Mouse (Mus musculus): Measurements from ENCODE around the gene Trim68. TPM values are rescaled to one million over a fixed set of nuclear protein-coding genes. Genes with fewer than 3 reads are reported as not detected.

The Trim68 gene
- 10.0 and 10.6 TPM in 2 replicates for polyA plus RNA-seq (2011; ENCODE audit: insufficient read length, low read depth, missing spikeins)

DNA sequence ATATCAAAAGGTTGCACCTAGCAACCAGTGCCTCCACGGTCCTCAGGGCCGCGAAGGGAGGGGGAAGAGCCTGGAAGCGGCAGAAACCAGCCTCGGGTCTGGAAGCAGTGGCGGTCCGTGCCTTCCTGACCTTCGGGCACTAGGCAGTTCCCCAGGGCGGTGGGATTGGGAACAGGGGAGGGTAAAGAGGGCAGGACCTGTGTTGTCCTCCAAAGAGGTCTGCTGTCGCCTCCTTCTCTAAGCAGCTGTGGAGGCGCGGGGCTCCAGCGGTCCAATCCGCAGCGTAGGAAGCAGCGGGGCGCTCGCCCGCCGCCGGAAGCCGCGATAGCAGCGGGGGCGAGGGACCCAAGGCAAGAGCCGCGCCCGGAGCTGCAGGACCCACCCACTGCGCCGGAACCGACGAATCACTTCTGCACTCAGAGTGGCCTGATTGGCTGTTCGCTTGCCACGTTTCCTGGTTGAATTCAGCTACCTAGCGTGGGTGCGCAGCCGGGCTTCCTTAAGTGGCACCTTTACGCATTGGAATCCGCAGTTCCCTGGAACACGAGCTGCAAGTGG is at the start of gene Trim68:
Trim68 (minus strand) TSS at position 384 of the 558 bp plus-strand sequence.
- no peaks in the 10 kb centered on the region for H3K4me1 ChIP-seq (ENCODE audit: control insufficient read depth, insufficient read depth, low read length)
- peak within 1 kb of the TSS; percentile 66 for H3K4me3 ChIP-seq (ENCODE audit: insufficient read depth, low read length)
- TF ChIP-seq CTCF (IDR thresholded peaks at IDR 0.05; ENCODE audit: borderline replicate concordance, insufficient read depth, low read length), result no peak
- peak; percentile 63 for TF ChIP-seq POLR2A (IDR thresholded peaks at IDR 0.05; ENCODE audit: low read depth, low read length)
- H3K27ac ChIP-seq (ENCODE audit: insufficient read depth, low read length), result peak within 1 kb of the TSS; percentile 54; the same call in 1 of the 2 replicates

DNA sequence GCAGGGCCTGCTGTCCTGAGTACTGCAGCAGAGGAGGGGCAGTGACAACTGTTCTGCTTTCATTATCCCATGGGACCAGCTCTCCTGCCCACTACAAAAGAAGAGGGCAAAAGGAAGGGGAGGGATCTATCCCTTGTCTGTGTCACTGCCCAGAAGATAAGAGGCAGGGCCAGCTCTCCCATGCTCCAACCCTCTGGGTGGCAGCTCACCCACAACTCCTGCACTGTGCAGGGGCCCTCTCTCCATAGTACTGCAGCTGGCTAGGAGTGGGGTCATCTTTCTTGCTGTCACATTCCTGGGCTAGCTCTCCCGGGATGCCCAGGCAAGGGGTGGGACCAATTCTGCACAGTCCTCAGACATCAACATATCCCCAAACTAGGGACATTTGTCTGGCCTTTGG is 46.7 kb upstream of the Trim68 start:
- Histone ChIP-seq H3K4me1 (ENCODE audit: control insufficient read depth, insufficient read depth, low read length) (no peaks in the 10 kb centered on the region), H3K4me3 (ENCODE audit: insufficient read depth, low read length) (no peak overlapping the region), H3K27ac (ENCODE audit: insufficient read depth, low read length) (no peak overlapping the region)
- TF ChIP-seq POLR2A (IDR thresholded peaks at IDR 0.05; ENCODE audit: low read depth, low read length), result no peak
- TF ChIP-seq CTCF (IDR thresholded peaks at IDR 0.05; ENCODE audit: borderline replicate concordance, insufficient read depth, low read length), result no peak

DNA sequence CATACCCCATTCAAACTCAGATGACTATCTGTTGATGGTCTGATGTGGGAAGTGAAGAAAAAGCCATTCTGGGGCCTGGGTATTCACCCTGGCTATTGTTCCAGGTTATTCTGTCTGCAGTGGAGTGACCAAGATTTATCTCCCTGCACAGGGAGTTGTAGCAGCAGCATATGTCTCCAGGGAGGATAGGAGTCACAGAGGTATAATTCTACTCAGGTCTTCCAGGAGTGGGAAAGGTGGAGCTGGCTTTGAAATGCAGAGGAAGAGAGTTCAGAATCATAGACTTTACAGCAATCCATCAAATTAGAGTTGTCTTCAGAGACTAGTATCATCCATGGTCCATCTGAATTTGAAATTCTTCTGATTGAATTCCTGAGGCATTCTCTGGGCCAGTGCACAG is 40.3 kb upstream of the Trim68 start, which contains the start of gene Olfr559:
Olfr559 (minus strand) TSS at position 101 of the 400 bp plus-strand sequence.
- TF ChIP-seq POLR2A (IDR thresholded peaks at IDR 0.05; ENCODE audit: low read depth, low read length) (no peak), CTCF (IDR thresholded peaks at IDR 0.05; ENCODE audit: borderline replicate concordance, insufficient read depth, low read length) (no peak)
- H3K27ac ChIP-seq (ENCODE audit: insufficient read depth, low read length), result no peak within 1 kb of the TSS
- no peak within 1 kb of the TSS for H3K4me3 ChIP-seq (ENCODE audit: insufficient read depth, low read length)
- no peaks in the 10 kb centered on the region for H3K4me1 ChIP-seq (ENCODE audit: control insufficient read depth, insufficient read depth, low read length)

DNA sequence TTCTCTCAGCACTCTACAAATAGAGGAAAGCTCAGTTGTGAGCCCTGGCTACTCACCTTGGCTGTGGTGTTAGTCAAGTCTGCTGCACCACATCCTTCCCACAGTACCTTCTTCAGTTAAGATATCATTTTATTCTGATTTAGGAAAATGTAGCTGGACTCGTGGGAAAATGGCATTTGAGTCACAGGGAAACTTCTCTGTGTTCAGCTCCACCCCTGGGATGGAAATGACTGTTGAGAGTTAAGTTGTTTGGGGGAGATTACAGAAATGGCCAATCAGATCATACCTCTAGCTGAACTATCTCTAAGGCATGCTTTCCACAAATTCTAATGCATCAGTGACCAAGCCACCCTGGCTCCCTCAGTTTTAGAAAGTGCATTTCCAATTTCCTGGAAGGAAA is 31.8 kb upstream of the Trim68 start, which contains the start of gene Olfr33:
Olfr33 (minus strand) TSS at position 101 of the 400 bp plus-strand sequence.
- Histone ChIP-seq H3K4me3 (ENCODE audit: insufficient read depth, low read length) (no peak within 1 kb of the TSS), H3K4me1 (ENCODE audit: control insufficient read depth, insufficient read depth, low read length) (no peaks in the 10 kb centered on the region), H3K27ac (ENCODE audit: insufficient read depth, low read length) (no peak within 1 kb of the TSS)
- no peak for TF ChIP-seq CTCF (IDR thresholded peaks at IDR 0.05; ENCODE audit: borderline replicate concordance, insufficient read depth, low read length)
- TF ChIP-seq POLR2A (IDR thresholded peaks at IDR 0.05; ENCODE audit: low read depth, low read length), result no peak

DNA sequence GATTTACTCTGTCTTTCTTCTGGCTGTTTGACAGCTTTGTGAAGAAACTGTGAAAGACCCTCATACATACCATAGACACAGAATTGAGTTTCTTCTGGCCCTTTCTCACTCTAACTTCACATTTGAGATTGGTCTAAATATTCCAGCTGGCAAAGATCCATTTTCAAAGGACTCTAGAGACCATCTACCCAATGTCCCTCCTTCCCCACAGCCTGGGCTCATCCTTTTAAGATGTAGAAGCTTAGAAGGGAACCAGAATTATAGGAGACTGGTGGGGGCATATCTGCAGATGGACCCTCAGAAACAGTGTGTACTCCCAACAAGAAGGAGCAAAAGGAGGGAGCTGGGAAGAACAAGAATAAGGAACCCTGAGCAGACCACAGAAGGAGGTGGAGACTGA is 14.8 kb upstream of the Trim68 start, which contains the start of gene Olfr558:
Olfr558 (plus strand) TSS at position 301 of the 400 bp plus-strand sequence.
- H3K4me3 ChIP-seq (ENCODE audit: insufficient read depth, low read length), result no peak within 1 kb of the TSS
- TF ChIP-seq CTCF (IDR thresholded peaks at IDR 0.05; ENCODE audit: borderline replicate concordance, insufficient read depth, low read length), result no peak
- no peak for TF ChIP-seq POLR2A (IDR thresholded peaks at IDR 0.05; ENCODE audit: low read depth, low read length)
- H3K4me1 ChIP-seq (ENCODE audit: control insufficient read depth, insufficient read depth, low read length), result no peaks in the 10 kb centered on the region
- H3K27ac ChIP-seq (ENCODE audit: insufficient read depth, low read length), result no peak within 1 kb of the TSS

DNA sequence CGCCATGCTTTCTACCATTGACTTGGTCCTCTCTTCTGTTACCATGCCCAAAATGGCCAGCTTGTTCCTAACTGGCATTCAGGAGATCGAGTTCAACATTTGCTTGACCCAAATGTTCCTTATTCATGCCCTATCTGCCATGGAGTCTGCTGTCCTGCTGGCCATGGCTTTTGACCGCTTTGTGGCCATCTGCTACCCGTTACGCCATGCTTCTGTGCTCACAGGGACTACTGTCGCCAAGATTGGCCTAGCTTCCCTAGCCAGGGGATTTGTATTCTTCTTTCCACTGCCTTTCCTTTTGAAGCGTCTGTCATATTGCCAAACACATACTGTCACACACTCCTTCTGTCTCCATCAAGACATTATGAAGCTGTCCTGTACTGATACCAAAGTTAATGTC is 11.3 kb upstream of the Trim68 start:
- Histone ChIP-seq H3K27ac (ENCODE audit: insufficient read depth, low read length) (no peak overlapping the region), H3K4me1 (ENCODE audit: control insufficient read depth, insufficient read depth, low read length) (no peaks in the 10 kb centered on the region), H3K4me3 (ENCODE audit: insufficient read depth, low read length) (no peak overlapping the region)
- TF ChIP-seq CTCF (IDR thresholded peaks at IDR 0.05; ENCODE audit: borderline replicate concordance, insufficient read depth, low read length) (no peak), POLR2A (IDR thresholded peaks at IDR 0.05; ENCODE audit: low read depth, low read length) (no peak)

DNA sequence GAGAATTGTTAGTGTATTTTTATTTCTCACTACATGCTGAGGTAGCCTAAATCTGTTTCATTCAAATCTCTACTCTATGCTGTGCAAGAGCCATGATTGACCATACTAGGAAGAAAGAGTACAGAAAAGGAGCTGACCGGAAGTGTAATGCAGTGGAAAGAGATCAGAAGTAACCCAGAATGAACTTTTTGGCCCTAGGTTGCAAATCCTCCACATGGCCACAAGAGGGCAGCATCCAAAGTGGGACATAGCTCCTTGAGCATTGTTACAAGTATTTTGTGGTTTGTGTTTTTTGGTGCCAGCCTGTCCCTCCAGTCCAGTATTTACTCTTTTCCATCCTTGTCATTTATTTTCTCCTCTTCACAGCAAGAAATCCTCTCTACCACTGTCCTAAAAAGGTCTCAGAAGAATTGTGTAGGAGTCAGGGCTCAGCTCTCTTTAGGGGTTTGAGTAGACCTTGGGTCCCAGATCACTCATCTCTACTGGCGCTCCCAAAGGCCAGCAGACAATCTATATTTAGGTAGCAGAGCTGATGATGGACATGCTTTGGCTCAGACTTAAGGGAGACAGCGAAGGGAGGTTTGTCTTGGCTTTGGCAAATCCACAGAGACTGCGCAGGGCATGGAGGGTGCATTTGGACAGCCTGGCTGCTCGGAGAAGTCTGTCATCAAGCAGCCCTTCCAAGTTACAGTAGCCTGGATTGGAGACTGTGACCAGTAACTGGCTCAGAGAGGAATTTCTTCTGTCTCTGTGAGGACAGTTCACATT is 8.4 kb upstream of the Trim68 start, which contains the start of gene Olfr557:
Olfr557 (plus strand) TSS at position 553 of the 768 bp plus-strand sequence.
- Histone ChIP-seq H3K4me1 (ENCODE audit: control insufficient read depth, insufficient read depth, low read length) (no peaks in the 10 kb centered on the region), H3K4me3 (ENCODE audit: insufficient read depth, low read length) (no peak within 1 kb of the TSS), H3K27ac (ENCODE audit: insufficient read depth, low read length) (no peak within 1 kb of the TSS)
- TF ChIP-seq POLR2A (IDR thresholded peaks at IDR 0.05; ENCODE audit: low read depth, low read length) (no peak), CTCF (IDR thresholded peaks at IDR 0.05; ENCODE audit: borderline replicate concordance, insufficient read depth, low read length) (peak; percentile 30; the same call in 1 of the 2 replicates)

DNA sequence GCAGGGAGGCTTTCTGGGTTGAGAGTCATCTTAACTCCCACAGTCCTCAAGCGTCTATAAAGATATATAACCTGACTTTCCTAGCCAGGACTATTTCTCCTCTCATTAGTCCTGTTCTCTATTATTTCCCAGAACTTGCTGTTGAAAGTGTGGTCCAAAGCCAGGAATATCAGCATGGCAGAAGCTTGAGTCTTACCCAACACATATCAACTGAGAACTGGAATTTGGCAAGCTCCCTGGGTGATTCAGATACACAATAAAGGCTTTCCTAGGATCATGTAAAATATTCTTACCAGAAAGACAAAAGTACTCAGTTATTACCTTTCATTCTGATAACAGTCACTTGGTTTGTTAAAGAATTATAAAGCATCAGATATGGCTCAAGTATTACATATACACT is 5.2 kb downstream of the Trim68 start:
- TF ChIP-seq CTCF (IDR thresholded peaks at IDR 0.05; ENCODE audit: borderline replicate concordance, insufficient read depth, low read length) (no peak), POLR2A (IDR thresholded peaks at IDR 0.05; ENCODE audit: low read depth, low read length) (no peak)
- Histone ChIP-seq H3K4me1 (ENCODE audit: control insufficient read depth, insufficient read depth, low read length) (no peaks in the 10 kb centered on the region), H3K4me3 (ENCODE audit: insufficient read depth, low read length) (no peak overlapping the region), H3K27ac (ENCODE audit: insufficient read depth, low read length) (no peak overlapping the region)

DNA sequence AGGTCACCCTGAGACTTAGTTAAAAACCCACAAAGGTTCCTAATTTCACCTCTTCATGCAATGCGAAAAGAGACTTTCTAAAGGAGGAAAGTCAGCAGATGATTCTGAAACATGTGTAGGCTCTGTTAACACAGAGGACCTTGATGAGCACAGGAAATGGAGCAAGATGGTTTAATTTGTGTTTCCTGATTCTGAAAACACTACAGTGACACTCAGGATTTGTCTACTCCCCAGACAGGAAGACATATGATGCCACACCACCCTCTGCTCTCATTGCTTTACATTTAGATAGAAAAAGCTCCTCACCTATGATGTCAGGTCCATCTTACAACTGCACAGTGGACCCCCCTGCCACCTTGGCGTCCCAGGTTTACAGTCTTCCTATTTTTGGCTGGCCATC is 10.9 kb downstream of the Trim68 start:
- no peak for TF ChIP-seq POLR2A (IDR thresholded peaks at IDR 0.05; ENCODE audit: low read depth, low read length)
- no peak for TF ChIP-seq CTCF (IDR thresholded peaks at IDR 0.05; ENCODE audit: borderline replicate concordance, insufficient read depth, low read length)
- H3K4me3 ChIP-seq (ENCODE audit: insufficient read depth, low read length), result no peak overlapping the region
- no peaks in the 10 kb centered on the region for H3K4me1 ChIP-seq (ENCODE audit: control insufficient read depth, insufficient read depth, low read length)
- H3K27ac ChIP-seq (ENCODE audit: insufficient read depth, low read length), result no peak overlapping the region

DNA sequence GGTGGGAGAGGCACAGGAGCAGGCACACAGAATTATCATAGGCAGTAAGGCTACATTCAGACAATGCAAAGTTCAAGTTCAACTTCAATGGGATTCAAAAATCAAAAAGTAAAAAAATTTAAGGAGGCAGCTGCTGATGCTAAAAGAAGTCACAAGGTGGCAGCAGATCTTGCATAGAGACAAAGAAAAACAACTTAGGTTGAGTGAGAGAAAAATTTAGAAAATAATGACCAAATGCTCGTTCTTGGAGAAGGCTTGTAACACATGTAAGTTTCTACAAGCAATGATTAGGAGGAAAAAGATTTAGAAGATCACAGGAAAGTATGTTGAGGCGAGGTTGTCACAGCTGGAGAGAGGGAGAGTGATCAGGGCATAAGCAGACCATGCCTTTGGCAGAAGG is 21.7 kb downstream of the Trim68 start:
- no peak for TF ChIP-seq CTCF (IDR thresholded peaks at IDR 0.05; ENCODE audit: borderline replicate concordance, insufficient read depth, low read length)
- no peak for TF ChIP-seq POLR2A (IDR thresholded peaks at IDR 0.05; ENCODE audit: low read depth, low read length)
- H3K4me1 ChIP-seq (ENCODE audit: control insufficient read depth, insufficient read depth, low read length), result no peaks in the 10 kb centered on the region
- no peak overlapping the region for H3K27ac ChIP-seq (ENCODE audit: insufficient read depth, low read length)
- H3K4me3 ChIP-seq (ENCODE audit: insufficient read depth, low read length), result no peak overlapping the region

All from embryonic fibroblast, embryonic 13.5 days (primary cell).